Mouse (Mus musculus) right cerebral cortex, postnatal 4 days (tissue): Measurements from ENCODE around the gene Zfp839.

ENCODE experiments used
- DNase-seq: peaks from one replicate; pipeline ENCODE4 v3.0.0-alpha.2; 2022

The Zfp839 gene

DNA sequence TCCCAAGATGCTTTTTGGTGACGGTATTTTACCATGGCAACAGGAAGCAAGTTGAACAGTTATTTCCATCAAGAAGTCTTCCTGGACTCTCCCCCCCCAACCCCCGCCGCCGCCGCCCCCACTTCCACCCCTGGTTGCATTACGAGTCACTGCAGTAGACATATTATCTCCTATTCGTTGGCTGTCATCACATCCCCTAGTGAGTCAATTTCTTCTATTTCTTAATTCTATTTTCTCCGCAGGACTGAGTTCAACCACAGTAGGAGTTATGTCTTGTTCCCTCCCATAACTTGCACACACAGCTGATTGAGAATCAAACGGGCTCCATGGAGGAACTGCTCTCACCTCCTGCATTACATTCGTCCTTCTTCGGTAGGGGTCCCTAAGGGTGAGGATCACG, 38.1 kb downstream of the Zfp839 start:
- DNase-seq, result no peak

DNA sequence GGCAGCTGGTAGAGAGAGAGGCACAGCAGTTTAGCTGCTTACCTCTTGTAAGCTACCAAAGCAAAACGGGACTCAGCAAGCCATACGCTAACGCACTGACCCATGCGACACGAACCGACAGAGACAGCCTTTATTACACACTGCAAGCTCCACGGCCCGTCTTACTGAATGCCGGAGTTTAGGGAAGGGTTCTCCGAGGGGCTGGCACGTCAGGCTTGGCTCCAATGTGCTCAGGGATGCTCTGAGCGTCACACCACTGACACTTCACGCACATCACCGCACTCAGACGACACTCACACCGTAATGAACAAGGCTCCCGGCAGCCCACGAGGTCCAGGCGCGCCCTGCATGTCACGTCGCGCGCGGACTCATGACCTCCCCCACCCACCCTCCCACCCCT, 38.6 kb downstream of the Zfp839 start:
- DNase-seq, result no peak

DNA sequence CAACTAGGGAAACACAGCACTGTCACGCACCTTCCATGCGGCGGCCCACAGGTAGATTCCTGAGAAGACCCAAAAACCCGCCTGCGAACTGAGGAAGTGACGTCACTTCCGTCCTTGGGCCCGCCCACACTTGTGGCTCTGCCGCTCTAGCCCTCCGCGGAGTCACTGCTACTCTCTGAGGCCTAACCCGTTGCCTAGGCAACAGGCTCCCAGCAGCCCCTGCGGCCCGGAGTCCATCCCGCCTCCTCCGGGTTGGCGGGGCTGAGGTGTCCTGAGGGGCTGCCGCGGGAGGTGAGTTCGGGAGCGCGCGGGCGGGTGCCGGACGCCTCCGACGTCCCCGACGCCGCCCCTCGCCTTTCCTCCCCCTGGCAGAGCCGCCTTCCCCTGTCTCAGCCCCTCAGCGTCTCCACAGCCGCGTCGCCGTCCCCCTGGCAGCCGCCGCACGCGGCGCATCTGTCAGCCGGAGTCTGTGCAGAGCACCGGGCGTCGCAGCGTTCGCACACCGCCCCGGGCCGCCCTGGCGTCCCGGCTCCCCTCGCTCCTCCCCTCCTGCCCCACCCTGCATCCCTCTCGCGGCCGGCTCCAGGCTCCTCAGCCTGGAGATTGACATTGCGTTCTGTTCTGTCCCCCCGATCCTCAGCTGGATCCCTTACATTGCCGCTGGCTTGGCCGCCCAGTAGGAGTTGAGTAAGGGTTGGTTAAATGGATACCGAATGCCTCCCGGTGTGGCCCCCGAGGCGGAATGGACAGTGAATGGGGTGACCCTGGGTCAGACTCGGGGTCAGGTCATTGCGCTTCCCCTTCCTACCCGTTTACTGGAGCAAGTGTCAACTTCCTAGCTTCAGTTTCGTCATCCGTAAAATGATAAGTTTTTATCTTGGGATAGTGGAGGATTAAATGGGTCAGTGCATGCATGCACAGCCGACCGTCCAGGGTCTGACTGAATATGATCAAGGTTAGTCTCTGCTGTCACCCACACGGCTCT, 39.3 kb downstream of the Zfp839 start, which contains the start of the genes Cinp and Tecpr2:
Gene Cinp (minus strand): TSS at position 110 of the 985 bp plus-strand sequence.
Gene Tecpr2 (plus strand): TSS at position 229 of the 985 bp plus-strand sequence.
- DNase-seq, result peak; percentile 91

DNA sequence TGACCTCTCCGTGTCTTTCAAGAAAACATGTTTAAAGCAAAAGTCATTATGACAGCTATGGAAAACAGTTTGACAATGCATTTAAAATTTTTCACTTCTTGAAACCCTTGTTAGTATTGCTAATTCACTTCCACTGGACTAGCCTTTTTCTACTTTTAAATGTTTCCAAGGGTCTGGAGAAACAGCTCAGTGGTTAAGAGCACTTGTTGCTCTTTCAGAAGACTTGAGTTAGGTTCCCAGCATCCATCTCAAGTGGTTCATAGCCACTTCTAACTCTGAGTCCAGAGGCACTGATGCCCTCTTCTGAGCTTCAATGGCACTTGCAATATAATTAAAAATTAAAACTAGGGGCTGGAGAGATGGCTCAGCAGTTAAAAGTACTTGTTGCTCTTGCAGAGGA, 41.8 kb downstream of the Zfp839 start:
- DNase-seq, result no peak

DNA sequence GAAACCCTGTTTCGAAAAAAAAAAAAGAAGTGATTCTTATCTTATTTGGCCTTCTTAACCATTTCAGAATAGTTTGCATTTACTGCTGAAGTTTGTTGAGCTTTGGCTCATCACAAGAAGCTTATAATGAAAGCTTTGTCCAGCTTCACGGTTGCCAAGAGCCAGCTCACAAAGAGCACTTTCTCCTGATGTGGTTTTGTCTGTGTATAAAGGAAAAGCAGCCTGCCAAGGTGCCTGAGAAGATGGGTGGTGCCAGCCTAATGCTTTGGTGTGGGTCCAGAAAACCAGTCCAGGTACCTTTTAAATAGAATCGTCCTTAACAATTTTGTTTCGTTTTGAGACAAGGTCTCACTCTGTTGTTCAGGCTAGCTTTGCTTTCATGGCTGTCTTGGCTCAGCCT, 52.1 kb downstream of the Zfp839 start:
- no peak for DNase-seq

DNA sequence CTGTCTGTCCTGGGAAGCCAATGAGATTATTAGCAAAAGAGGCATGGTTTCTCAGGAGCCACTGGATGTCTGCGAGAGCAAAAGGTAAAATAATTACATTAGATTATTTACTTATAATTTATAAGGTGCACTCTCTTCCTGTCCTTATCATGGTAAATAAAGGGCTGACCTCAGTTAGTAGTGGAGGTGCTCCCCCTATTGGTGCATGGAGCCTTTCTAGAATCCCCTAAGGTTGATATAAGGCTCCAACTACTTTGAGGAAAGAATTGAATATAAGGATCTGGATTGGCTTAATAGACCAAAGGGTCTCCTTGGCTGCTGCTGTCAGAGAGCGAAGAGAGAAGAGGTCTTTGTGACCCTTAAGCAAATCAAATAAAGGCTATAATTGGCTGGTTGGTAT, 53.5 kb downstream of the Zfp839 start:
- no peak for DNase-seq

DNA sequence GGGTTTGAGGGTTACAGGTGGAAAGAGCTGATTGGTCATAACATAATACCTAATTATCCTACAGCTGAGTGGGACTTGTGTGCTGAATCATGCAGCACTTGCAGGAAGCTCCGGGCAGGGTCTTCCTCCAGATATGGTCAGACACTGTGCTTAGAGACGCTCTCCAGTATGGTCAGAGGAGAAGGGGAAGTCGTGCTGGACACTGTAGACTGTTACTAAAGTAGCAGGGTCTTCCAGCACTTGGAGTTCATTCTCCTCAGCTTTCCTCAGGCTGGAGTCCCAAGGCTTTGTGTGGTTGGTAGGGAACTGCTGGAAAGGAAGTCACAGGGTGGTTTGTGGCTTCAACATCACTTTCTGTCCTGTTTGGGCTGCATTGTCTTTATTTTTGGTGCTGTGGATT, 57.8 kb downstream of the Zfp839 start:
- DNase-seq, result no peak

DNA sequence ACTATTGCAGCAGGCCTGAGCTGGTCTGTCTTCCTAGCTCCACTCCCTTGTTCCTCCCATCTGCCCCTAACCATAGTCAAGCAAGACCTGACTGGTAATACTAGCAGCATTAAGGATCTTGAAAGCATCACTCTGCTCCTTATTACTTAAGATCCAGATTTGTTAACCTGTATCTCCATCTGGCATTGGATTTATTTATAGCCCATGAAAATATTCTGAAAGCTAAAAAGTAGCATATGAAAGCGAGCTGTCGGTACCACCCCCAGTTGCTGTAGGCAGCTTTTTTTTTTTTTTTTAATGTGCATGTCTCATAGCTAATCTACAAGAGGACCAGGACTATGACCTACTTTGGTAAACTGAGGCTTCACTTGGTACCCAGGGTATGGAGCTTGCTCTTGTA, 59.9 kb downstream of the Zfp839 start:
- DNase-seq, result no peak

DNA sequence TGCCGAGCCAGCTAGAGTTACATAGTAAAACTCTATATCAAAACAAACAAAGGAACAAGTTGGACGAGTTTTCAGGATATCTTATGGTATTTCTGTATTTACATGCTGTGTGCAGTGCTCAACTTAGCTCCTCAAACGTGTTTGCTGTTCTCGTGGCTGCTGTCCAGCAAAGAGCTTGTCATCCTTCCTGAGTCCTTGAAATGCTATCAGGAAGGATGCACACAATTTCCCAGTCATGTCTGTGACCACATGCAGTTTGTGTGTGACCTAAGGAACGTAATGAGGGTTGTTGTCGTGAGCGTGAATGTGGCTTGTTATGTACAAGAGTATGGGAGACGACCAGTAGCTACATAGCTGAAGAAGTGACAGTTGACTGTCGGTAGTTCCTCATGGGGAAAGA, 65.7 kb downstream of the Zfp839 start:
- no peak for DNase-seq
